Mouse (Mus musculus) stomach, postnatal 0 days (tissue): ENCODE data around the gene Inpp4a. TPM values are rescaled to one million over a fixed set of nuclear protein-coding genes. Genes with fewer than 3 reads are reported as not detected.

Experiments
- ATAC-seq: fragments of 200-750 bp; cut with Nextera tagmentation; 2 replicates; pipeline ENCODE4 v1.8.0; 2017; ENCODE audit not compliant: low FRiP score, low TSS enrichment
- DNase-seq: peaks from one replicate; pipeline ENCODE4 v3.0.0-alpha.2; 2016; ENCODE audit warnings: low spot score
- H3K27ac ChIP-seq: fragments of 300-500 bp; sonication (generic); replicated peaks from 2 replicates; pipeline ENCODE4 v1.5.1; 2014; ENCODE audit warnings: mild to moderate bottlenecking, control low read depth
- H3K27me3 ChIP-seq: fragments of 300-500 bp; sonication (generic); 2 replicates; pipeline ENCODE4 v1.6.1; 2014; ENCODE audit warnings: low read length; ENCODE audit not compliant: control insufficient read depth, insufficient read depth
- H3K36me3 ChIP-seq: fragments of 300-500 bp; sonication (generic); 2 replicates; pipeline ENCODE4 v1.6.1; 2014; ENCODE audit warnings: low read length, mixed read lengths; ENCODE audit not compliant: control insufficient read depth, insufficient read depth
- H3K4me1 ChIP-seq: fragments of 300-500 bp; sonication (generic); replicated peaks from 2 replicates; pipeline ENCODE4 v1.6.1; 2014; ENCODE audit warnings: antibody characterized with exemption; ENCODE audit not compliant: control insufficient read depth, insufficient read depth
- H3K4me2 ChIP-seq: fragments of 300-500 bp; sonication (generic); replicated peaks from 2 replicates; pipeline ENCODE4 v1.6.1; 2014; ENCODE audit warnings: low read depth, mild to moderate bottlenecking, control low read depth, moderate library complexity
- H3K4me3 ChIP-seq: fragments of 300-500 bp; sonication (generic); 2 replicates; pipeline ENCODE4 v1.5.1; 2014; ENCODE audit warnings: low read depth, low read length, control low read depth
- H3K9ac ChIP-seq: fragments of 300-500 bp; sonication (generic); 2 replicates; pipeline ENCODE4 v1.6.1; 2014; ENCODE audit warnings: mild to moderate bottlenecking, low read length, control low read depth, mixed read lengths
- H3K9me3 ChIP-seq: fragments of 300-500 bp; sonication (generic); 2 replicates; pipeline ENCODE4 v1.6.1; 2016; ENCODE audit warnings: low read length; ENCODE audit not compliant: control insufficient read depth
- CTCF ChIP-seq: IDR thresholded peaks from 2 replicates; pipeline ENCODE4 v1.5.1; 2016; ENCODE audit warnings: antibody characterized with exemption, low read depth, mild to moderate bottlenecking, moderate library complexity
- EP300 ChIP-seq: optimal IDR thresholded peaks from 2 replicates; pipeline ENCODE3; 2016; ENCODE audit warnings: antibody characterized with exemption
- WGBS: fragments of 180-500 bp; shearing (Covaris S2); extraction: QIAGEN DNeasy Blood & Tissue Kit; methylation state at CpG from one replicate; pipeline ENCODE4 v1.1.7; 2014; 5-methylcytosine and 5-hydroxymethylcytosine counted together
- polyA plus RNA-seq: library from polyadenylated mRNA; unstranded; fragments of >200 nt; fragmentation: Nextera tagmentation; extraction: Ambion mirVana; gene quantifications from 2 replicates; pipeline ENCODE4 v1.2.1, GENCODE M21; 2015

The Inpp4a gene
- polyA plus RNA-seq, 1 experiment from 2014 or later: 10.6 TPM

DNA sequence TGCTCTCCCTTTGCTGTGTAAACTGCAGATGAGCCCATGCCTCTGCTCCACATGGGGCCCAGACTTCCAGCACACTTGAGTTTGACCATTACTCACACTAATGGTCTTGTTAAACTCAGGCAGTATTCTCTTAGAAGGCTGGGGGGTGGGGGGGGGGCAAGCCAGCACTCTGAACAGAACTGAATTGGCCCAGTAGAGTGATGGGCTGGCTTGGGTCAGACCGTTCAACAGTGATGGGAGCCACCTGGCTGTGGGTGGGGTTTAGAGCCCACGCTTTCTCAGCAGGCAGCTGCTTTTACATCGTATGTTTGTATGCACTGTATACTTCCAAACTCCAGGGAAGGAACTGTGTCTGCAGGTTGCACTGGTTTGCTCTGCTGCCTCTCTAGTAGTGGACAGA lies 99.3 kb downstream of the Inpp4a start:
- DNase-seq (peak; percentile 28), ATAC-seq (peak; percentile 63; the same call in 1 of the 2 replicates)
- H3K36me3 ChIP-seq: peaks cover 4% of the 10 kb centered on the region; the same call in 1 of the 2 replicates
- H3K9me3 ChIP-seq: no peaks in the 10 kb centered on the region
- H3K4me1 ChIP-seq: no peaks in the 10 kb centered on the region
- H3K4me3 ChIP-seq: no peak overlapping the region
- no peak overlapping the region for H3K27ac ChIP-seq
- TF ChIP-seq EP300 (no peak), CTCF (peak; percentile 4; the same call in 1 of the 2 replicates)
- H3K9ac ChIP-seq: no peak overlapping the region
- H3K4me2 ChIP-seq: no peak overlapping the region
- H3K27me3 ChIP-seq: no peaks in the 10 kb centered on the region
- WGBS: 37% methylated on average over 3 of the region's 3 CpGs

DNA sequence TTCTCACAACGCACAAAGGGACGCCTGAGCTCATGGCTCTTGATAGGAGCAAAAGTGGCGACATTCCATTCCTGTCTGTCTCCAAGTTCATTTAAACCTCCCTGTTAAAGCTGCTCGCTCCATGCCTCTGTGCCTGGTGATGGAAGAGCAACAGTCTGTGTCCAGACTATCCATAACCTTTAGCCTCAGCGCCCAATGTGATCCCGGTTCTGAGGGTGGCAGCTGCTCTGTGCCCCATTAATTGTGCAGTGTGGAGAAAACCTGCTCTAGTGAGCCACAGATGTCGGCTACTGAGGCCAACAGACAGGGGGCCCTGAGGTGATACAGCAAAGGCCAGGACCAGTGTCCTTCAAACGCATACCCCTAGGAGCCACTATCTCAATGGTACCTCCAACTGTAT lies 100.1 kb downstream of the Inpp4a start:
- no peak overlapping the region for H3K4me2 ChIP-seq
- H3K27ac ChIP-seq: no peak overlapping the region
- peaks cover 4% of the 10 kb centered on the region; the same call in 1 of the 2 replicates for H3K36me3 ChIP-seq
- H3K9me3 ChIP-seq: no peaks in the 10 kb centered on the region
- TF ChIP-seq EP300 (no peak), CTCF (no peak)
- WGBS: 60% methylated on average over 8 of the region's 8 CpGs
- ATAC-seq (no peak), DNase-seq (no peak)
- no peak overlapping the region for H3K9ac ChIP-seq
- no peak overlapping the region for H3K4me3 ChIP-seq
- H3K27me3 ChIP-seq: no peaks in the 10 kb centered on the region
- H3K4me1 ChIP-seq: no peaks in the 10 kb centered on the region

DNA sequence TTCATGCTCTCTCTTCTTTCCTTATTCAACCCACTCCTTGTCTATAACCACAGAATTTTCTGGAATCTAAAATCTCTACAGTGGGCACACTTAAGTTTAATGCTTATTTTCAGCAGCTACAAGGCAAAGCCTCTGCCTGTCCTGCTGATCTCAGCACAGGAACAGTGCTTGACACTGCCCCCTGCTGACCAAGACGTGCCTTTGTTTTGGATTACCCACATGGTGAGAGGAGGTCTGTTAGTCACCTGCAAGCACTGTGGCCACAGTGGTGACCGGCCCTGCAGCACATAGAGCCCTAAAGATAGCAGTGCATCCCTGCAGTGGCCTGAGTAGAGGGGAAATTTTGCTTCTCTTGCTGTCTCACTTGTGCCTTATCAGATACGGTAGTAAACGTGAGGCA lies 102.0 kb downstream of the Inpp4a start:
- H3K4me2 ChIP-seq: no peak overlapping the region
- ATAC-seq (peak; percentile 55), DNase-seq (peak; percentile 65)
- H3K36me3 ChIP-seq: no peaks in the 10 kb centered on the region; the same call in 1 of the 2 replicates
- TF ChIP-seq CTCF: peak; percentile 86
- TF ChIP-seq EP300: no peak
- H3K9ac ChIP-seq: no peak overlapping the region
- no peaks in the 10 kb centered on the region for H3K4me1 ChIP-seq
- H3K27ac ChIP-seq: no peak overlapping the region
- H3K4me3 ChIP-seq: no peak overlapping the region
- H3K27me3 ChIP-seq: no peaks in the 10 kb centered on the region
- H3K9me3 ChIP-seq: no peaks in the 10 kb centered on the region
- WGBS: 53% methylated on average over 4 of the region's 4 CpGs

DNA sequence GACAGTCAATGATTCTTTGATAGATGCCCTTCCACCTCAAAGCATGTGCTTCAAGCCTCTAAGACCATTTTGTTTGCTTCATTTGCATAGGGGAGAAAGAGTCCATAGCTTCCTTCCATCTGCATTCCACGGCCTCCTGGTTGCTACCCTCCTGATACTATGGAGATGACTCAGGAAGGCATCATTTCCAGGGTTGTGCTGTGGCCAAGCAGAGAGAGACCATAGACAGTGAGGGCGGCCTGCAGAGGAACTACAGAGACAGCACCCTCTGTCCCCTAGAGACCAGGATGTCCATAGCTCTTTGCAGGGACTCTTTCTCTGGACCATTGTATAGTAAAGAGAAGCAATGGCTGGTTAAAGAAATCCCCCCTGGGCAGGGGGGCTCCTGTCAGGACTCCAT lies 105.5 kb downstream of the Inpp4a start:
- Histone ChIP-seq H3K4me1 (no peaks in the 10 kb centered on the region), H3K4me2 (no peak overlapping the region), H3K9ac (no peak overlapping the region), H3K27ac (no peak overlapping the region), H3K4me3 (no peak overlapping the region), H3K9me3 (no peaks in the 10 kb centered on the region), H3K36me3 (peaks cover 4% of the 10 kb centered on the region; the same call in 1 of the 2 replicates), H3K27me3 (no peaks in the 10 kb centered on the region)
- DNase-seq (no peak), ATAC-seq (no peak)
- TF ChIP-seq CTCF (no peak), EP300 (no peak)
- 93% methylated on average over 2 of the region's 2 CpGs for WGBS

DNA sequence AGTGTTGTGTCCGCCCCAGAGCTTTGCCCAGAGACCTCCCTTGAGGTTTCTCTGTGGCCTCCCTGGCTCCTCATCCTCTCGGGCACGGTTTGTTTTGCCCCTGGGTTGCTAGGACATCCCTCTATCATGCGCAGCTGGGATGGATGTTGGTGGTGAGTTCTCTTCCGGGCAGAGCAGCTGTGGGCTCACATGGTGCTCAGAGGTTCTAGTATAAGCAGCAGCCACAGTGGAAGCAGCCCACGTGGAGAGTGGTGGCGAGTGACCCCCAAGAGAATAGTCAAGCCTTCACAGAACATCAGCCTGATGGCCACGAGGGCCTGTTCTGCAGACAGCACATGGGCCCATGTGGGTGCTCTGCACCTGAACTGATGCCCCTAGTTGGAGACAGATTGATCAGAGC lies 107.6 kb downstream of the Inpp4a start:
- Histone ChIP-seq H3K4me2 (no peak overlapping the region), H3K4me1 (no peaks in the 10 kb centered on the region), H3K4me3 (no peak overlapping the region), H3K9me3 (no peaks in the 10 kb centered on the region), H3K27ac (no peak overlapping the region), H3K36me3 (peaks cover 4% of the 10 kb centered on the region; the same call in 1 of the 2 replicates), H3K9ac (no peak overlapping the region), H3K27me3 (no peaks in the 10 kb centered on the region)
- no peak for DNase-seq
- no peak for TF ChIP-seq EP300
- no peak for ATAC-seq
- WGBS: 82% methylated on average over 8 of the region's 8 CpGs

DNA sequence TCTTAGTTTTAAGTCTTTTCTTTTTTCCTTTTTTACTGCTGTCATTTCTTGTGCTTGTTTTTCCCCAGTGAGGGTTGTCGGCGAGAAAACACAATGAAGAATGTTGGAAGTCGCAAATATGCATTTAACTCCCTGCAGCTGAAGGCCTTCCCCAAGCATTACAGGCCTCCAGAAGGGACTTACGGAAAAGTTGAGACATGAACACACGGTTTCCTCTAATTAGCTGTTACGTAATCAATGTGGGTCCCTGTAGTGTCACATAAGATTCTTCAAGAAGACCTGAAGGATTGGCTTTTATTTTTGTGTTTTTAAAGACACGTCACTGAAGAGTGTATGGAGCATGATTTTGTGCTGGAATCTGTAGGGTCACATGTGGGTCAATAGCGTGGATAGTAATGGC lies 108.4 kb downstream of the Inpp4a start:
- Histone ChIP-seq H3K27ac (no peak overlapping the region), H3K4me3 (no peak overlapping the region), H3K4me1 (no peaks in the 10 kb centered on the region), H3K36me3 (0 out of 2 replicates have a peak, but pooled peaks cover 4% of the 10 kb centered on the region), H3K9me3 (no peaks in the 10 kb centered on the region), H3K4me2 (no peak overlapping the region), H3K9ac (no peak overlapping the region), H3K27me3 (no peaks in the 10 kb centered on the region)
- WGBS: 85% methylated on average over 8 of the region's 8 CpGs
- DNase-seq (no peak), ATAC-seq (no peak)
- TF ChIP-seq CTCF (no peak), EP300 (no peak)
